Mouse (Mus musculus) spleen, postnatal 14 days (tissue): Measurements from ENCODE around the gene Scfd2.

ENCODE experiments used
- DNase-seq, 2 experiments: peaks; one replicate each; pipeline ENCODE4 v3.0.0; 2021 to 2022; ENCODE audit warnings: low spot score in 2 of 2

Gene Scfd2

DNA sequence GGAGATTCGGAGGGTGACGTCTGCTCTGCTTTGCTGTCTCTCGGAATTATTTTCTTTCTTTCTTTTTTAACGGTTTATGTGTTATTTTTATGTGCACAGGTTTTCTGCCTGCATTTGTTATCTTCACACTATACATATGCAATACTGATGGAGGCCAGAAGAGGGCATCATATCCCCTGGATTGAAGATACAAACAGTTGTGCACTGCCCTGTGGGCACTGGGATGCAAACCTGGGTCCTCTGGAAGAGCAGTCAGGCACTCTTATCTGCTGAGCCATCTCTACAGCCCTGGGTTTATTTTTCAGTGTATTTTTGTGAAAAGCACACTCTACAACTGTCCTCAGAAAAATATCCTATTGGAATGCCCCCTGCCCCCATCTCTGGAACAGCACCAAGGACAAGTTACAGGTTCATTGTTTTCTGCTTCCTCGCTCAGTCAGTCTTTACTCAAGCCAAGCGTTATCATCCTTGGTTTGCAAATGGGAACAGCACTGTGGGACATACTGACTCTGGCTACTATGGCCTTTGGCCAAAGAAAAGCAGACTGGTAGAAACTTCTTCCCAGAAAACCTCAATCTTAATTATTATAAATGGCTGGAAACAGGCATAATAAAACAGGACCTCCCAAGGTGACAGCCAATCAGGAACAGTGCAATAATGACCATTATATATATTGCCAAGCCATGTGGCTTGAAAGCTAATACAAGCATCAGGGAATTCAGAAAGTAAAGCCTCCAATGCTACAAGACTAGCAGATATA lies 75.9 kb downstream of the Scfd2 start:
- no peak for DNase-seq

DNA sequence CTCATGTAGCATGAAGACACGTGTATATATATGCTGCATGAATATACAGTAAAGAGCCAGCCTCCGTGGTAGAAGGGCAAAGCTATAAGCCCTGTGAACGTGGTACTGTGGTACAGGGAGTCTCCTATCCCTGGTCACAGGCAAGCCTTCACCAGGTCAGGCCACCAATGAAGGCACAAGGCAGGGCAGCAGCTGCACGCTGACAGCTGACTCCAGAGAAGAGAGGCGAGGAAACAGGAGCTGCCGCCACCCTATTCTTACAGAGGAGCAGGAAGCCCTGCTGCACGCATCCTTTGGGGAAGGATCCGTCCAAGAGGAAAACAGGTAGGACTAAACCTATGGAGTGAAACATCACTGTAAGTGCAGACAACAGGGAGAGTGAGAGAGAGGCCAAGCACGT lies 76.5 kb downstream of the Scfd2 start:
- no peak for DNase-seq

- DNase-seq = no peak
Observed at GRCm38 (mm10) chr5:74450977-74451376, 80.6 kb downstream of the Scfd2 start.

DNA sequence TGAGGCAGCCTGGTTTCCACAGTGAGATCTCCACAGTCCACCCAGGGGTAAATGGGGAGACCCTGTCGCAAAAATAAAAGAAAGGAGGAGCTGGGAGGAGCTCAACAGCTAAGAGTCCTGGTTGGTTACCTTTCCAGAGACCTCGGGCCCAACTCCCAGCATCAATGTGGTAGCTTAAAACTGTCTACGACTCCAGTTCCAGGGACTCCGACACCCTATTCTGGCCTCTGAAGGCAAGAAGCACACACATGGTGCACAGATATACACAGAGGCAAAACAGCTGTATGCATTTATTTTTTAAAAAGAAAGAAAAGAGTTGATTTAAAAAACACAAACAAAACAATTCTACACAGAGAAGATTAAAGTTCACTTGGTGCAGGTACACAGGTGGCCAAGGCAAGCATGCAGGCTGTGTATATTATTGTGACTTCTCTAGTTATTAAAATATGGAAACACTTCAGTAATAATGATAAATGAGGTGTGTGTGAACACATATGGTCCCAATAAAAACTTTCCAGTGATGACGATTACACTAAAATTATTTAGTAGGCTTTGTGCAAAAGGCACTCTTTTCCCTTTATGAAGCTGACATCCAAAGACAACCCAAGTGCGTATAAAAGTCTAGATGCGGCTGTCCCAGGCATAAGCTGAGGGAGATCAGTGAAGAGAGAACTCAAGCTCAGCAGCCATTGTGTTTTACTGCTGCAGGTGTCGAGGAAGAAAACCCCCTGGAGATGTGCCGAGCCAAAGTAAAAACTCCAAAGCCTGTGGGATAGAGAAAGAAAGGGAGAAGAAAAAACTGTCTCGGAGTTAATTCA lies 83.8 kb downstream of the Scfd2 start:
- DNase-seq = no peak

DNA sequence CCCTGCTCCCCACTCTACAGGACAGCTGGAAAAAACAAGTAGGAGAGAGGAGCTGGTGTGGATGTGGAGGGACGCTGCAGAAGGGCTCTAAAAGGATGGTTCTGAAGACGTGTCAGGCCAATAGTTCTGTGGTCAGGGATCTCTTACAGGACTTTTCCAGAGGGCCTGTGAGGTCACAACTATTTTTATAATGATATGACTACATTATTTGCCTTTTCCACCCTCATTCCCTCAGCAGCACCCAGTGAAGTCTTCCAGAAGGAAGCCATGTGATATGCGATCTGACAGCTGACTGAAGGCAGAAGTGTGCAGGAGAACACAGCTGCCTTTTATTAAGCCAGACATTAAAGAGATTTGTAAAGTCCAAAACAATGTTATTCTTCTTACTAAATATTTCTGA lies 85.7 kb downstream of the Scfd2 start:
- no peak for DNase-seq

- no peak for DNase-seq
Observed at GRCm38 (mm10) chr5:74438353-74438752, 93.2 kb downstream of the Scfd2 start.

GRCm38 (mm10) chr5:74433580-74434147 lies 97.9 kb downstream of the Scfd2 start:
- peak in 1 of 2 experiments; percentile 18 for DNase-seq

GRCm38 (mm10) chr5:74432879-74433539 lies 98.5 kb downstream of the Scfd2 start:
- no peak for DNase-seq

DNA sequence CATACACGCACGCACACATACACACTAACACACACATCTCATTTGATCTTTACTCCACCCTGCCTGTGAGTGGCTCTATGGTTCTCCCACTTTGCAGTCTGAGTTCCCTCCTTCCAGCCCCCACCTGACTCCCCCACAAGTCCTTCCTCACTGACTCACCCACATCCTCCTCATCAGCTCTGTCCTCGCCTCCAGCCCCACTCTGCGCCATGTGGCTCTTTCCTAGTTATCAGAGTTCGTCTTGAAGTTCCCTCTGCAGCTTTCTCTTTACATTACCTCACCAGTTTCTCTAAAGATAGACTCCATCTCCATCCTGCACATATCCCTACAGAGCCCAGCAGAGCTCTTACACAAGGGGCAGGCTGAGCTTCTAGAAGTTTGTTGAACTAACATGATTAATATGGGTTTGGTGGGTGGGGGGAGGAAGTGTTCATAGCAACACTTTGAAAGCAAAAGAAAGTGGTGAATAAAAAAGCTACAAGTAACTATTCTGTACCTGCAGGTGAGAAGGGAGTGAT lies 110.9 kb downstream of the Scfd2 start:
- DNase-seq = no peak

- no peak for DNase-seq
Observed at GRCm38 (mm10) chr5:74412557-74412956, 119.0 kb downstream of the Scfd2 start.

GRCm38 (mm10) chr5:74404887-74405286 lies 126.7 kb downstream of the Scfd2 start:
- DNase-seq = no peak

- DNase-seq = no peak
Observed at GRCm38 (mm10) chr5:74404083-74404482, 127.5 kb downstream of the Scfd2 start.

- DNase-seq = no peak
Observed at GRCm38 (mm10) chr5:74402626-74403025, 128.9 kb downstream of the Scfd2 start.

- no peak for DNase-seq
Observed at GRCm38 (mm10) chr5:74391806-74392205, 139.8 kb downstream of the Scfd2 start.

- no peak for DNase-seq
Observed at GRCm38 (mm10) chr5:74391346-74391745, 140.2 kb downstream of the Scfd2 start.

GRCm38 (mm10) chr5:74388849-74389248 lies 142.7 kb downstream of the Scfd2 start:
- no peak for DNase-seq

GRCm38 (mm10) chr5:74388101-74388500 lies 143.5 kb downstream of the Scfd2 start:
- DNase-seq = no peak

- DNase-seq = no peak
Observed at GRCm38 (mm10) chr5:74387143-74387886, 144.2 kb downstream of the Scfd2 start.

DNA sequence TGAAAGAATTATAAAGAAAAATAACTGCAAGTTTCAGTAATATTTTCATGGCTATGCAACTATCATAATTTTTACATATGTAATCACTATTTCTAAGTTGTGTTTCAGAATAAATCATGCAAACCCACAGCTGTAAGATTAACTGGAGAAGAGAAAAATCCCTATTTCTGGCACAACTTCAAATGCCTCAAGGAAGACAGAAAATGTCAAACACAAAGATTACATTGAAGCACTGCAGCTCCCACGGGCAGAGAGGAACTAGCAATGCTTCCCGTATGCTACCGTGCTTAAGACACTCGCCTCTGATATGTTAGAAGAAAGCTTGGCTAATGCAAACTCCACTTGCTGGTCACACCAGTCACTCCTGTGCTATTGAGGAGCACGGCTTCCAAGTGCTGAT lies 151.5 kb downstream of the Scfd2 start:
- DNase-seq = no peak

DNA sequence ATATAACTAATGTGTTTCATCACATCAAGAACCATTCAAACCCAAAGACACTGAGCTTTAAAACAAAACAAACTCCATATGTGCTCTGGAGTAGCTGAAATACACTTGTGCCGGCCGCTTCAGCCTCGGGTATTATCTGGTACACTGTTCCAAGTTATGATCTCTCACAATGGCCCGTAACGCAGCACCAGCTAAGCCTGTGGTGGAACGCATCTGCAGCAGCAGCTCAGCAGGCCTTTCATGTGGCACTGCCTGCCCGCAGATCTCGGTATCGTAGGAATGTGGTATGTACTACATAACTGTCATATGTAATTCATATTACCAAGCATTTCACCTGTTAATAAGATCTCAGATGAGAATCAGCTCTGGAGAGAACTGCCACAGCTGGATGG lies 164.9 kb downstream of the Scfd2 start:
- no peak for DNase-seq

GRCm38 (mm10) chr5:74365984-74366709 lies 165.4 kb downstream of the Scfd2 start:
- no peak for DNase-seq
